Mouse (Mus musculus) myocyte (in vitro differentiated cells): Measurements from ENCODE around the gene Gipc1.

Source experiments
- E2F4 ChIP-seq: IDR thresholded peaks from one replicate; pipeline ENCODE4 v1.6.1; 2011; ENCODE audit warnings: mild to moderate bottlenecking, control low read depth, moderate library complexity; ENCODE audit not compliant: insufficient read depth
- MAX ChIP-seq: IDR thresholded peaks from one replicate; pipeline ENCODE4 v1.6.1; 2011; ENCODE audit warnings: low read depth, mild to moderate bottlenecking, control low read depth
- MYOD1 ChIP-seq, 3 experiments: IDR thresholded peaks; one replicate each; pipeline ENCODE4 v1.6.1; 2011; ENCODE audit warnings: control low read depth in 2 of 3, low read depth in 2 of 3, mild to moderate bottlenecking in 2 of 3, moderate library complexity in 1 of 3; ENCODE audit not compliant: insufficient read length in 2 of 3, control insufficient read depth in 1 of 3
- MYOG ChIP-seq, 3 experiments: IDR thresholded peaks; one replicate each; pipeline ENCODE4 v1.6.1; 2011; ENCODE audit warnings: control low read depth in 2 of 3, low read depth in 2 of 3, mild to moderate bottlenecking in 2 of 3; ENCODE audit not compliant: insufficient read length in 2 of 3, control insufficient read depth in 1 of 3, insufficient read depth in 1 of 3
- POLR2A ChIP-seq: IDR thresholded peaks from one replicate; pipeline ENCODE4 v1.6.1; 2011; ENCODE audit warnings: low read depth, mild to moderate bottlenecking, control low read depth, moderate library complexity; ENCODE audit not compliant: insufficient read length
- POLR2AphosphoS2 ChIP-seq: IDR thresholded peaks from one replicate; pipeline ENCODE4 v1.6.1; 2011; ENCODE audit warnings: low read depth, control low read depth; ENCODE audit not compliant: insufficient read length
- SRF ChIP-seq: IDR thresholded peaks from one replicate; pipeline ENCODE4 v1.6.1; 2011; ENCODE audit warnings: low read depth; ENCODE audit not compliant: control insufficient read depth, insufficient read length
- TCF12 ChIP-seq: IDR thresholded peaks from one replicate; pipeline ENCODE4 v1.6.1; 2011; ENCODE audit warnings: mild to moderate bottlenecking, control low read depth; ENCODE audit not compliant: poor library complexity, insufficient read depth, severe bottlenecking
- TCF3 ChIP-seq: IDR thresholded peaks from one replicate; pipeline ENCODE4 v1.6.1; 2011; ENCODE audit warnings: low read depth, control low read depth; ENCODE audit not compliant: insufficient read length
- USF1 ChIP-seq: IDR thresholded peaks from one replicate; pipeline ENCODE4 v1.6.1; 2011; ENCODE audit warnings: low read depth, mild to moderate bottlenecking, control low read depth, moderate library complexity

GRCm38 (mm10) chr8:83697374-83698220 is 45.1 kb downstream of the Gipc1 start:
- TF ChIP-seq POLR2A, result peak; percentile 30
- no peak for TF ChIP-seq USF1
- TF ChIP-seq MYOG (IDR thresholded peaks at IDR 0.05; ENCODE audit: control insufficient read depth in 1 of 3, insufficient read depth in 1 of 3, insufficient read length in 2 of 3, low read depth in 2 of 3), result peak in 1 of 3 experiments; percentile 32
- no peak for TF ChIP-seq MAX
- TF ChIP-seq POLR2AphosphoS2, result no peak
- no peak for TF ChIP-seq TCF12
- TF ChIP-seq SRF, result no peak
- TF ChIP-seq MYOD1 (IDR thresholded peaks at IDR 0.05; ENCODE audit: control insufficient read depth in 1 of 3, insufficient read length in 2 of 3, low read depth in 2 of 3), result peak; percentile 16 to 69 (median 43)
- no peak for TF ChIP-seq E2F4
- TF ChIP-seq TCF3, result no peak
